Comparison of ENCODE assay signal across 9 mouse cellular contexts in the genomic region with DNA sequence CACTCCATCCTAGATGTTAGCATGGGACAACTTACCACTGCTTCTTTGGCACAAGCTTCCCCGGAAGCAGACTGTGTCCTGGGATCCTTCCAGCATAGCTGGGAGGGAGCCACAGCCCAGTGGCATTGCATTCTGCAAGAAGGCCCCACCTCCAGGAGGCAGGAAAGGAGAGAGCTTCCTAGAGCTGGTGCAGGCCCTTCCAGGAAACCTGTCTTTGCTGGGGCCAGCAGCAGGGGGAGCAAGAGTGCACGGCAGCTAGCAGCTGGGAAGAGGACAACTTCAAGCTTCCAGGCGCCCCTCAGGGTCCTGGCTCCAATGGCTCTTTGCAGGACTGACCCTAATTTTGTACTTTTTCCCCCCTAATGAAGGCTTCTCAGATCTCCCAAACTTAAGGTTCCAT.
A peak's percentile ranks its signal among the peaks of the same experiment; 100 is the strongest.
DNase-seq lines count a peak whose midpoint lies in the region; ATAC-seq and TF ChIP-seq lines count a peak whose summit lies in the region.
"Had no signal": no experiment of that assay in that cellular context is flagged by ENCODE, and none has a peak within 500 bp of the region (broad histone marks: within the 10 kb centered on the region; RNA-seq: fewer than 3 reads in every experiment).

No protein-coding gene starts in this region.

- peak; percentile 27; the same call in 1 of the 2 replicates for TF ChIP-seq CTCF in gastrocnemius, adult 2 months (IDR thresholded peaks at IDR 0.05)
- peak; percentile 51 for TF ChIP-seq CTCF in midbrain, postnatal 0 days (IDR thresholded peaks at IDR 0.05)
- TF ChIP-seq CTCF in testis, adult 2 months (IDR thresholded peaks at IDR 0.05; ENCODE audit: control insufficient read depth, insufficient read depth, insufficient replicate concordance, low read depth, low read length) = peak; percentile 34; the same call in 1 of the 2 replicates

- no peaks in the 10 kb centered on the region for H3K27me3 ChIP-seq in midbrain, postnatal 0 days (ENCODE audit: insufficient read depth, low read length)
- H3K27me3 ChIP-seq in midbrain, embryonic 16.5 days (ENCODE audit: control insufficient read depth, insufficient read depth, low read depth, low read length) = no peaks in the 10 kb centered on the region
- H3K27me3 ChIP-seq in testis, adult 2 months (ENCODE audit: control insufficient read depth, insufficient read depth, low read length) = no peaks in the 10 kb centered on the region
- H3K27me3 ChIP-seq: hindbrain, embryonic 15.5 days had no signal

- no peak overlapping the region for H3K27ac ChIP-seq in gastrocnemius, adult 2 months
- H3K27ac ChIP-seq in midbrain, postnatal 0 days (ENCODE audit: low read depth, low read length) = no peak overlapping the region
- H3K27ac ChIP-seq in midbrain, embryonic 16.5 days (ENCODE audit: low read length) = no peak overlapping the region
- H3K27ac ChIP-seq in testis, adult 2 months (ENCODE audit: control insufficient read depth, insufficient read depth, low read depth, low read length) = no peak overlapping the region
- H3K27ac ChIP-seq: hindbrain, embryonic 15.5 days had no signal

- ATAC-seq in midbrain, postnatal 0 days (ENCODE audit: low FRiP score) = no peak
- no peak for ATAC-seq in midbrain, embryonic 16.5 days
- ATAC-seq in activated CD4-positive, CD25-positive, alpha-beta regulatory T cell, adult 4 months = no peak

- no peaks in the 10 kb centered on the region for H3K4me1 ChIP-seq in midbrain, postnatal 0 days (ENCODE audit: insufficient read depth, low read length)
- no peaks in the 10 kb centered on the region for H3K4me1 ChIP-seq in midbrain, embryonic 16.5 days (ENCODE audit: control insufficient read depth, insufficient read depth, low read length)
- H3K4me1 ChIP-seq in testis, adult 2 months (ENCODE audit: control insufficient read depth, insufficient read depth, low read length) = no peaks in the 10 kb centered on the region
- H3K4me1 ChIP-seq: hindbrain, embryonic 15.5 days had no signal

- TF ChIP-seq POLR2A in testis, adult 2 months (IDR thresholded peaks at IDR 0.05; ENCODE audit: control insufficient read depth, low read depth, low read length) = no peak

- H3K4me2 ChIP-seq in midbrain, postnatal 0 days (ENCODE audit: low read depth, low read length, poor library complexity, severe bottlenecking) = no peak overlapping the region
- H3K4me2 ChIP-seq in midbrain, embryonic 16.5 days (ENCODE audit: low read length) = no peak overlapping the region
- H3K4me2 ChIP-seq: hindbrain, embryonic 15.5 days had no signal

- no peak for DNase-seq in gastrocnemius, adult 2 months
- DNase-seq in gastrocnemius, adult 8-10 months (ENCODE audit: low spot score in 2 of 2) = no peak
- DNase-seq in midbrain, postnatal 0 days (ENCODE audit: low spot score) = peak; percentile 22
- peak; percentile 36 to 56 for DNase-seq in cerebellum, postnatal 4 days (ENCODE audit: low spot score in 2 of 2)
- peak; percentile 70 for DNase-seq in left cerebral cortex, postnatal 4 days

- no peaks in the 10 kb centered on the region for H3K36me3 ChIP-seq in midbrain, postnatal 0 days (ENCODE audit: insufficient read depth, low read length)
- no peaks in the 10 kb centered on the region for H3K36me3 ChIP-seq in midbrain, embryonic 16.5 days (ENCODE audit: control insufficient read depth, insufficient read depth, low read length)
- no peaks in the 10 kb centered on the region for H3K36me3 ChIP-seq in testis, adult 2 months (ENCODE audit: control insufficient read depth, insufficient read depth, low read length)
- H3K36me3 ChIP-seq: hindbrain, embryonic 15.5 days had no signal

- intact Hi-C loops in gastrocnemius, adult 2 months (cut with DNase I) = no loop called here
- intact Hi-C loops in left cerebral cortex, postnatal 4 days (cut with DNase I) = no loop called here

- no peak overlapping the region for H3K4me3 ChIP-seq in gastrocnemius, adult 2 months
- no peak overlapping the region for H3K4me3 ChIP-seq in midbrain, postnatal 0 days (ENCODE audit: low read depth, low read length)
- no peak overlapping the region for H3K4me3 ChIP-seq in midbrain, embryonic 16.5 days (ENCODE audit: low read depth, low read length)
- H3K4me3 ChIP-seq in testis, adult 2 months (ENCODE audit: control insufficient read depth, low read depth, low read length) = no peak overlapping the region
- H3K4me3 ChIP-seq: hindbrain, embryonic 15.5 days had no signal

- H3K9ac ChIP-seq in midbrain, postnatal 0 days (replicated peaks; ENCODE audit: low read length, poor library complexity, severe bottlenecking) = no peak overlapping the region
- no peak overlapping the region for H3K9ac ChIP-seq in midbrain, embryonic 16.5 days (ENCODE audit: low read depth, low read length)
- H3K9ac ChIP-seq: hindbrain, embryonic 15.5 days had no signal

- WGBS in midbrain, postnatal 0 days = 30% methylated on average over 3 of the region's 3 CpGs
- 34% methylated on average over 3 of the region's 3 CpGs for WGBS in midbrain, embryonic 16.5 days

- no peaks in the 10 kb centered on the region for H3K9me3 ChIP-seq in midbrain, postnatal 0 days (ENCODE audit: low read length)
- peaks cover 4% of the 10 kb centered on the region; the same call in 1 of the 2 replicates for H3K9me3 ChIP-seq in midbrain, embryonic 16.5 days (replicated peaks; ENCODE audit: control insufficient read depth, low read length, poor library complexity, severe bottlenecking)

Comparison
In these comparisons a context has a peak if more than half of its experiments do, and no peak if none do; other contexts are left out.
1. DNase-seq: peak in midbrain, postnatal 0 days (single experiment), cerebellum, postnatal 4 days (2 of 2) and left cerebral cortex, postnatal 4 days (single experiment); none in gastrocnemius, adult 2 months (single experiment) and gastrocnemius, adult 8-10 months (0 of 2).
2. Peak in every context shown above with its lines, with median percentiles within 50 percentile points of each other: CTCF ChIP-seq.